Mouse (Mus musculus) thymus, postnatal 10 days (tissue): ENCODE data around the gene Gm42791.
A peak's percentile ranks its signal among the peaks of the same experiment; 100 is the strongest.

Experiments
- DNase-seq, 2 experiments: peaks; one replicate each; pipeline ENCODE4 v3.0.0; 2021; ENCODE audit warnings: low spot score in 2 of 2

Gm42791 gene

GRCm38 (mm10) chr5:148994706-148995414 is at the start of gene Gm42791:
TSS of gene Gm42791 (minus strand) at chr5:148995147.
- peak; percentile 68 to 73 for DNase-seq

DNA sequence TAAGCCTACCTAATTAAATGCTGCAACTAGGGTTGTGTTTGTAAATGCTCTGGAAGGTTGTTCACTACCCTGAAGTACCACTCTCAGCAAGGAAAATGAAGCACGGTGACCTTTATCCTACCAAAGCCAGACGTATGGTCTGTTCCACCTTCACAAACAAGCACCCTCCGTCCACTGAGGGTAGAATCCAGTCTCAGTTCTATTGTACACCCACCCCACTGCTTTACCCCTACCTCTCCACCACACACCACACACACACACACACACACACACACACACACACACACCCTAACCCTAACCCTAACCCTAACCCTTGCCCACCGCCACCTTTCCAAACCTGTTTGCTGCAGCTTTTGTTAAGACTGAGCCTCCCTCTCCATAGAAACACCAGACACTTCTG is 49.1 kb upstream of the Gm42791 start:
- DNase-seq: no peak

GRCm38 (mm10) chr5:149043240-149043639 is 48.3 kb upstream of the Gm42791 start:
- no peak for DNase-seq

GRCm38 (mm10) chr5:149039825-149040224 is 44.9 kb upstream of the Gm42791 start:
- peak in 1 of 2 experiments; percentile 47 for DNase-seq

DNA sequence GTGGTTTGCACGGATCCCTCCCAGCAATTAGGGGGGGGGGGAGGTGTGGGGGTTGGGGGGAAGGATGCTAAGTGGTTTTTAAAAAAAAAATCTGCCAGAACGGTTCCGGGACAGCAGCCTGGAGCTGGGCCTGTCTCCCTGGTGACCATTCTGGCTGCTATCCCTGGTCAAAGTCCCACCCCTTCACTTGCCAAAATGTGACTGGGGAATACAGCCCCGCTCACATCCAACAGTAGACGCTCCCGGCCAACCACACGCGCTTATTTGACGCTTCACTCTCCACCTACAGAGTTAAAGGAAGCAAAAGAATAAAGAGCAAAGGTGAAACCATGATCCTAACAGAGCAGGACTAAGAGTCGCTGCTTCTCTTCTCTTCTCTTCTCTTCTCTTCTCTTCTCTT is 42.8 kb upstream of the Gm42791 start:
- no peak for DNase-seq

GRCm38 (mm10) chr5:149036920-149037319 is 42.0 kb upstream of the Gm42791 start:
- no peak for DNase-seq

DNA sequence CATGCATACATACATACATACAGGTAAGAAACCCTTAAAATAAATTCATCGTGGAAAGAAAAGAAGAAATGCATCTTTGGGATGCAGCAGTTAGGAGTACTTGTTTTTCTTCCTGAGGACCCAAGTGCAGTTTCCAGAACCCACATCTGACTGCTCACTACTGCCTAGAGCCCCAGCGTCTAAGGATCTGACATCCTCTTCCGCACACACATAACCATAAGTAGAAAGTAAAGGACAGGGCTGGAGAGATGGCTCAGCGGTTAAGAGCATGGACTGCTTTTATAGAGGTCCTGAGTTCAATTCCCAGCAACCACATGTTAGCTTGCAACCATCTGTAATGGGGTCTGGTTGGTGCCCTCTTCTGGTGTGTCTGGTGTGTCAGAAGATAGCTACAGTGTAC is 37.5 kb upstream of the Gm42791 start:
- no peak for DNase-seq

- peak; percentile 70 to 75 for DNase-seq
Measured at GRCm38 (mm10) chr5:149031199-149031750, 36.3 kb upstream of the Gm42791 start.

DNA sequence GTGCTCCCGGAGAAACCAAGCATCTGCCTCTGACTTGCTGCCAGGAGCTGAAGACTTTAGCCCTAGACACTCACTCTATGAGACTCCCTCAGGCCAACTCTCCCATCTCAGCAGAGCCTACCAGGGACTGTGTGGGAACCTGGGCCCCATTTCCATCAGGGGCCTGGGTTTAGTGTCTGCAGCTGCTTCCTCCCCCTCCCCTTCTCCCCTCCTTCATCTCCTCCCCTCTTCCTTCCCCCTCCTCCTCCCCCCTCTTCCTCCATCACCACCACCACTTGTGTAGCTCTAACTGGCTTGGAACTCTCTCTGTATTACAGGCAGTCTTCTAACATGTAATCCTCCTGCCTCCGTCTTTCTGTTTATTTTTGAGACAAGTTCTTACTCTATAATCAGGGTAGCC is 35.2 kb upstream of the Gm42791 start:
- peak; percentile 66 to 68 for DNase-seq

DNA sequence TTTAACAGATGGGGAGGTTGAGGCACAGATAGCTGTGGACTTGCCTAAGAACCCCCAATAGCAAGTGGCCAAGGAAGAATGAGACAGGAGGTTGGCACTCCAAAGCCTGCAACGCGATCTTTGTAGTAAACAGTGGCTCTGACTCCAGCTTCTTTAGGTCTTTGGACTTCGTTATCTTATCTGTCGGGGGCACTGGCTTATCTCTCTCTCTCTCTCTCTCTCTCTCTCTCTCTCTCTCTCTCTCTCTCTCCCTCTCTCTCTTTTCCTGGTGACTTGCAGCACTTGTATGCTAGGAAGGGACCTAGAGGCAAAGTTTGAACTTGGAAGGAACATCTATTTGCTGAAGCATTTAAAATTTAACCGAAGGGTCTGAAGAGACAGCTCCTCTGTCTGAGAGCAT is 33.4 kb upstream of the Gm42791 start:
- no peak for DNase-seq

GRCm38 (mm10) chr5:149027389-149027788 is 32.4 kb upstream of the Gm42791 start:
- DNase-seq: no peak

GRCm38 (mm10) chr5:149021120-149021519 is 26.2 kb upstream of the Gm42791 start:
- DNase-seq: no peak

- no peak for DNase-seq
Measured at GRCm38 (mm10) chr5:149020681-149021062, 25.7 kb upstream of the Gm42791 start.

GRCm38 (mm10) chr5:149020059-149020680 is 25.2 kb upstream of the Gm42791 start:
- no peak for DNase-seq

DNA sequence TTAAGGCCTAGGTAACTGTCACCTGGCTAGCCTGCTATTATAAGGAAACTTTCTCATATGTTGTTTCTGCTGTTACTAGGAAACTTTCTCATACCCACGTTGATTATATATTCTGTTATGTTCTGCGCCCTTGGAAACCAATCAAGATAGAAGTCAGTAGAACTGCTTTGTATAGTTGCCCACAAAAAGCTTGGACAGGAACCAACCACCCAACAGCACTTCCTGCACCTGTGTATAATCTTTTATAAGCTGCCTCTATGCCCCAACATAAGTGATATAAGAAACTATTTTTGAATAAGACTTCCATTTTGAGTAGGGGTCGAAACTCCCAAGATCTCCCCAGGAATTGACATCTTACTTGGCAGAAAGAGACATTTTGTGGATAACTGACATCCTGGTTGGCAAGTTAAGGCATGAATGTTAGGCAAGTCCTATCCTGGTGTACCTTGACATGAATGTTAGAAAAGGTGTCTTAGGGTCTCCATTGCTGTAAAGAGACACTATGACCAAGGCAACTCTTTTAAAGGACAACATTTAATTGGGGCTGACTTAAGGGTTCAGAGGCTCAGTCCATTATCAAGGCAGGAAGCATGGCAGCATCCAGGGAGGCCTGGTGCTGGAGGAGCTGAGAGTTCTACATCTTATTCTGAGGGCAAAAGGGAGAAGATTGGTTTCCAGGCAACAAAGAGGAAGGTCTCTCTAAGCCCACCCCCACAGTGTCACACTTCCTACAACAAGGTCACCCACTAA is 22.9 kb upstream of the Gm42791 start:
- no peak for DNase-seq

DNA sequence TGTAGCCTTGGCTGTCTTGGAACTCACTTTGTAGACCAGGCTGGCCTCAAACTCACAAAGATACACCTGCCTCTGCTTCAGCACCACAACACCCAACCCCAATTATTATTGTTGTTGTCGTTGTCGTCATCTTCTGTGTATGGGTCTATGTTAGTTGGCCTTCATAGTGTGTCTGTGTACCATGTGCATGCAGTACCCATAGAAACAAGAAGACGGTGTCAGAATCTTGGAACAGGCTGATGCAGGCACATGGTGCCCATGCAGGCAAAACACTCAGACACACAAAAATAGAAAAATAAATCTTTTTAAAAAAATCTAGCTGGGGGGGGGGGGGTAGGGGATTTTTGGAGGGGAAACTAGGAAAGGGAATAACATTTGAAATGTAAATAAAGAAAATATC is 22.2 kb upstream of the Gm42791 start:
- DNase-seq: no peak

DNA sequence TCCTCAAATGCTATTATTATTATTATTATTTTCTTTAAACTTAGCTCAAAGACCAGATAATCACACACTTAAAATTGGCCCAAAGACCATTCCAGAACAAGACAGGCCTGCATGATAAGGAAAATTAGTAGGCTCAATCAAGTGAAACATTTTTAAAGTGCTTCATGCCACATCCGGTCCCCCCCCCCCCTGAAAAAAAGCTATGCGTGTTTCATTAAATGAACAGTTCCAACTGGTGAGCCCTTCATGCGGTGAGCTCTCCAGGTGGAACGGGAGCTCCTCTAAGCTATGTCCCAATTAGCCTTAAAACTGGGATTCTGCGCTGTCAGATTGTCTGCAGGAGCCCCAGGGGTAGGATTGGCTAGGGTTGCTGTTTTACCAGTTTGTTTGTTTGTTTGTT is 21.3 kb upstream of the Gm42791 start:
- DNase-seq: no peak

DNA sequence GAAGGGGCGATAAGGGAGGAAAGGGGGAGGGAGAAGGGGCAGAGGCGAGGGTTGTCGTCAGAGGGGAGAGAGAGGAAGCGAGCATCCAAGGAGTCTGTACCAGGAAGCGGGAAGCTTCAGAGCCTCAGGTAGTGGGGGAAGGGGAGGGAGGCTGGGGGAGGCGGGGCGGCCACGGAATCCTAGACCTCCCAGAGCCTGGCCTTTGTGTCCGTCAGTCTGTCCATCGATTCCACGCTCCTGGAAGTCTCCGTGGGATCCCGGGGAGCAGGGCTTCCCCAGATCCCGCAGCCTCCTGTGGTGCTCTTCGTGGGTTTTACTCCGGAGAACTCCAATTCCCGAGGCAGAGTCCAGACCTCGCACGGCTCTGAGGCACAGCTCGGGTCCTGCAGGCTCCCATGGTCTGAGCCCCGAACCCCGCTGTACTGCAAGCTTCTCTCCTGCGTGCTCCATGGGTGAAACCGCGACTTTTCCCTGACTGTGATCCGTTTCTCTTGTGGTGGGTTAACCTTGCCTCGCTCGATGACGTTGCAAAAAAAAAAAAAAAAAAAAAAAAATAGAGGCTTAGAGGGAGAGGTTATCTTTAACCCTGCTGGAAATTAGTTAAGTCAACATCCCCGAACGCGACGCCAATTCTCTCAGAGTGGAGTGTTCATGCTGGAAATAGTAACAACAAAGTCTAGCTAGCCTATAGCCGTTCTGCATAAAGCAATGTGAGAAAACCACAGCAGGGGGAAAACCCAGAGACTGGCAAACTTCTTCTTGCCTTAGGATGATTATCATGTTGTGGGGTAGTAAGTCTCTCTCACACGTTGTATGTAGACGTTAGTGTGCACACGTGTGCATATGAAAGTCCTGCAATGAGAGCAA is 20.6 kb upstream of the Gm42791 start:
- no peak for DNase-seq

GRCm38 (mm10) chr5:149014600-149015268 is 19.8 kb upstream of the Gm42791 start:
- no peak for DNase-seq

DNA sequence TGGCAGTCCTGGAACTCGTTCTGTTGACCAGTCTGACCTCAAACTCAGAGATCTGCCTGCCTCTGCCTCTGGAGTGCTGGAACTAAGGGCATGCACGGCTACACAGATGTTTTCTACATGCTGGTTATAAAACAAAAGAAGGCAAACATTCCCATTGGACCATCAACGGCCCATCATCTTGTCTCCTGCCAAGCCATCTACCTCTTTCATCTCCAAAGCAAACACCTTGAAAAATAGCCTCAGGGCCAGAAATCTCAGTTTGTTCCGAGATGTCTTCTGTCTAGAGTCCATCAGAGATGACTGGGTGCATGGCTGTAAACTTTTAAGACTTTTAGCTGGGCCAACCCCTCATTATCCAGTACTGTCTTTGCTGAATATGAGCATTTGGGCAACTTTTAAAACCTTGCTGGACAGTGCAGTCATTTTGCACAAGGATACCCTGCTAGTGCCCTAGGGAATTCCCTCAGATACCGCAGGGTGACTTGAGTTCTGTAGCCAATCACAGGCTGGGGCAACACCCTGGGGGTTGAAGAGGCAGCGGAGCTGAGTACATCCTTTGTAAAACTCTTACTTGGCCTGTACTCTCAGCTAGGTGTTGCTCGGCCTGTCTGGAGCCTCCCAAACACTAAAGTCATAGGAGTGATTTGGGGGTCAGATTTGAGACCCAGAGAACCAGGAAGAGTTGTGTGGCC is 19.0 kb upstream of the Gm42791 start:
- DNase-seq: no peak
